8 mouse cellular contexts compared by ENCODE assay signal in the genomic region with DNA sequence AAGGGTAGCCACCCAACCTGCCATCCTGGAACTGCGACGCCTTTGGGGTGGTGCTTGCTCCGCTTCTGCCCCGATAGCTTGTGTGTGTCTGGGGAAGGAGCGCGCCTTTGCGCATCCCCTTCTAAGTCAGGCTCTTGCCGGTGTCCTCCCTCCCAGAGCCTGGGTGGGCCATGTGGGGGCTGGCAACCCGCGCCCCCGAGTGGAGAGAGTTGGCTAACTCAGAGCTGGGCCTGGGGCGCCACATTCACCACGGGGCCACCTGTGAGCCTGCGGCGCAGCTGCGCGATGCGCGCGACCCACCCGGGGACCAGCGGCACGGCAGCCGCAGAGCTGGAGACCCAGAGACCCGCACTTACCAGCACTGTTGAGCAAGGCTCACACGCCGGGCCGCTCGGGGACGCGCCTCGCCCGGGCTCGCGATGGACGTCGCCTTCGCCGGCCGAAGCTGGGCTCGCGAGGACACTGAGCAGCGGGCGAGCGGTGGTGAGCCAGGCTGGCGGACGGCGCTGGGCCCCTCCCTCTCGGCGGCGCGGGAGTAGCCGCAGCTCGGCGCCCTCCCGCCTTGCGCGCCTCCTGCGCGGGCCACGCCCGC. TPM values are rescaled to one million over a fixed set of nuclear protein-coding genes. Genes with fewer than 3 reads are reported as not detected.
A peak's percentile ranks its signal among the peaks of the same experiment; 100 is the strongest.
DNase-seq lines count a peak whose midpoint lies in the region; ATAC-seq and TF ChIP-seq lines count a peak whose summit lies in the region.

A gene (minus strand): TSS at position 518 of the 592 bp plus-strand sequence.

- no peak for TF ChIP-seq EP300 in liver, embryonic 14.5 days (IDR thresholded peaks at IDR 0.05; ENCODE audit: low read depth)

- H3K27ac ChIP-seq in lung, embryonic 16.5 days (ENCODE audit: low read length) = no peak within 1 kb of the TSS
- no peak within 1 kb of the TSS for H3K27ac ChIP-seq in intestine, postnatal 0 days (ENCODE audit: low read depth, low read length)
- H3K27ac ChIP-seq in liver, embryonic 14.5 days = no peak within 1 kb of the TSS

- peak within 1 kb of the TSS; percentile 98 for H3K4me2 ChIP-seq in lung, embryonic 16.5 days (ENCODE audit: low read depth, low read length)
- peak within 1 kb of the TSS; percentile 85 for H3K4me2 ChIP-seq in intestine, postnatal 0 days (replicated peaks; ENCODE audit: low read depth)
- H3K4me2 ChIP-seq in liver, embryonic 14.5 days (ENCODE audit: low read depth) = peak within 1 kb of the TSS; percentile 48

- WGBS in lung, embryonic 16.5 days = under 1% methylated on average over 58 of the region's 62 CpGs
- under 1% methylated on average over 60 of the region's 62 CpGs for whole genome bisulfite sequencing in intestine, postnatal 0 days
- WGBS in liver, embryonic 14.5 days (ENCODE audit: insufficient replicate concordance) = 1% methylated on average over 56 of the region's 62 CpGs

- H3K27me3 ChIP-seq in lung, embryonic 16.5 days (ENCODE audit: control insufficient read depth, insufficient read depth, low read depth, low read length) = peaks cover 12% of the 10 kb centered on the region
- peaks cover 21% of the 10 kb centered on the region for H3K27me3 ChIP-seq in intestine, postnatal 0 days (replicated peaks; ENCODE audit: control insufficient read depth, insufficient read depth, low read length)
- peaks cover 13% of the 10 kb centered on the region for H3K27me3 ChIP-seq in liver, embryonic 14.5 days (ENCODE audit: control insufficient read depth, insufficient read depth, low read length)

- H3K9ac ChIP-seq in lung, embryonic 16.5 days (ENCODE audit: low read length) = peak within 1 kb of the TSS; percentile 50
- no peak within 1 kb of the TSS for H3K9ac ChIP-seq in intestine, postnatal 0 days (ENCODE audit: low read depth, low read length)
- no peak within 1 kb of the TSS for H3K9ac ChIP-seq in liver, embryonic 14.5 days (replicated peaks)

- TF ChIP-seq CTCF in intestine, postnatal 0 days (IDR thresholded peaks at IDR 0.05; ENCODE audit: low read depth) = 0 out of 2 replicates have a peak, but pooled peaks have one; percentile 9
- TF ChIP-seq CTCF in liver, embryonic 14.5 days (IDR thresholded peaks at IDR 0.05; ENCODE audit: low read depth) = no peak

- peak within 1 kb of the TSS; percentile 57 for H3K4me3 ChIP-seq in lung, embryonic 16.5 days (ENCODE audit: low read length)
- H3K4me3 ChIP-seq in intestine, postnatal 0 days (ENCODE audit: low read depth, low read length) = peak within 1 kb of the TSS; percentile 45
- H3K4me3 ChIP-seq in liver, embryonic 14.5 days (ENCODE audit: insufficient read depth in 1 of 2, low read depth in 2 of 2, low read length in 2 of 2) = peak within 1 kb of the TSS; percentile 7 to 14; a peak in 1 of 4 replicates

- no peak for DNase-seq in lung, postnatal 25 days (ENCODE audit: low spot score)
- peak; percentile 87 for DNase-seq in embryo, embryonic 10 days (ENCODE audit: low spot score)
- DNase-seq in gastrocnemius, postnatal 4 days (ENCODE audit: low spot score in 2 of 2) = peak; percentile 29 to 61
- no peak for DNase-seq in liver, embryonic 14.5 days (ENCODE audit: low read depth in 3 of 3, low spot score in 3 of 3)
- DNase-seq in retina, postnatal 7 days (ENCODE audit: low read depth, low spot score) = peak; percentile 31

- ATAC-seq in lung, embryonic 16.5 days (ENCODE audit: low read depth) = peak; percentile 97
- peak; percentile 49; the same call in 1 of the 2 replicates for ATAC-seq in intestine, postnatal 0 days
- no peak for ATAC-seq in liver, embryonic 14.5 days (ENCODE audit: insufficient read depth)
- ATAC-seq in monocyte, adult 5-6 weeks (replicated peaks; ENCODE audit: insufficient number of reproducible peaks, low FRiP score, low TSS enrichment, poor library complexity, severe bottlenecking) = no peak

- H3K4me1 ChIP-seq in lung, embryonic 16.5 days (replicated peaks; ENCODE audit: control insufficient read depth, insufficient read depth, low read length) = peaks cover 7% of the 10 kb centered on the region
- no peaks in the 10 kb centered on the region for H3K4me1 ChIP-seq in intestine, postnatal 0 days (replicated peaks; ENCODE audit: control insufficient read depth, insufficient read depth, low read length)
- H3K4me1 ChIP-seq in liver, embryonic 14.5 days (replicated peaks; ENCODE audit: control insufficient read depth in 2 of 2, insufficient read depth in 2 of 2, low read length in 1 of 2) = no peaks in the 10 kb centered on the region

- H3K9me3 ChIP-seq in lung, embryonic 16.5 days (ENCODE audit: control insufficient read depth, low read length) = no peaks in the 10 kb centered on the region; the same call in 1 of the 2 replicates
- no peaks in the 10 kb centered on the region for H3K9me3 ChIP-seq in intestine, postnatal 0 days (ENCODE audit: control insufficient read depth)
- H3K9me3 ChIP-seq in liver, embryonic 14.5 days (ENCODE audit: control insufficient read depth, low read length) = no peaks in the 10 kb centered on the region

- H3K36me3 ChIP-seq in lung, embryonic 16.5 days (ENCODE audit: control insufficient read depth, insufficient read depth, low read length) = no peaks in the 10 kb centered on the region
- H3K36me3 ChIP-seq in intestine, postnatal 0 days (ENCODE audit: control insufficient read depth, insufficient read depth) = no peaks in the 10 kb centered on the region
- no peaks in the 10 kb centered on the region for H3K36me3 ChIP-seq in liver, embryonic 14.5 days (replicated peaks; ENCODE audit: control insufficient read depth, insufficient read depth, low read depth)

RNA-seq across cellular contexts. Expression of the gene that starts here (rescaled TPM):
- polyA plus RNA-seq in lung, embryonic 16.5 days (2015; fragmentation: Nextera tagmentation; extraction: Ambion mirVana) = 0.18 and 0.21 TPM in 2 replicates
- 1 to 10 TPM in 1 of 2 experiments, under 1 TPM in 1; 0.42 to 1.1 TPM for total RNA-seq in gastrocnemius, postnatal 4 days (2021)
- not detected in 2 replicates for polyA plus RNA-seq in intestine, postnatal 0 days (2015; fragmentation: Nextera tagmentation; extraction: Ambion mirVana)
- polyA plus RNA-seq in liver, embryonic 14.5 days (2012; rRNA removed) = 0.01 and 0.06 TPM in 2 replicates
- 0.03 TPM in 1 of 2 replicates, not detected in the other for polyA plus RNA-seq in liver, embryonic 14.5 days (2014; fragmentation: Nextera tagmentation; extraction: Ambion mirVana)
- total RNA-seq in monocyte, adult 5-6 weeks (2017) = not detected in 3 replicates

Comparison
In these comparisons a context has a peak if more than half of its experiments do, and no peak if none do; other contexts are left out.
1. Peak in ATAC-seq, H3K4me3 ChIP-seq, H3K9ac ChIP-seq and H3K4me2 ChIP-seq in lung, embryonic 16.5 days; RNA of the gene not detected or under 1 TPM.
2. Peak in ATAC-seq, H3K4me3 ChIP-seq and H3K4me2 ChIP-seq in intestine, postnatal 0 days; RNA of the gene not detected or under 1 TPM.
3. H3K4me2 ChIP-seq: peak in every context shown above with its lines; median percentile 98 in lung, embryonic 16.5 days; 85 in intestine, postnatal 0 days; 48 in liver, embryonic 14.5 days.
4. DNase-seq: peak in embryo, embryonic 10 days (single experiment), gastrocnemius, postnatal 4 days (2 of 2) and retina, postnatal 7 days (single experiment); none in lung, postnatal 25 days (single experiment) and liver, embryonic 14.5 days (0 of 3).
5. Peak in every context shown above with its lines, with median percentiles within 50 percentile points of each other: H3K4me3 ChIP-seq.